Mouse (Mus musculus) layer of hippocampus, postnatal 25 days (tissue): ENCODE results near the gene H2afb2. TPM values are rescaled to one million over a fixed set of nuclear protein-coding genes. Genes with fewer than 3 reads are reported as not detected.

Source experiments
- DNase-seq, 2 experiments: peaks; one replicate each; pipeline ENCODE4 v3.0.0; 2022; ENCODE audit warnings: mixed read lengths in 2 of 2, low spot score in 1 of 2; ENCODE audit errors: extremely low spot score in 1 of 2
- total RNA-seq, 2 experiments: library from RNA; stranded (reverse); gene quantifications; 2 replicates each; pipeline ENCODE4 v1.2.3; 2021

The H2afb2 gene
- total RNA-seq = not detected

- DNase-seq = no peak
Measured at GRCm38 (mm10) chrX:116680878-116681277, at the start of gene H2afb2. TSS of gene H2afb2 (plus strand) at chrX:116681178.

Other genes starting within 250 kb of the H2afb2 start
- gene Cpxcr1, start 232.2 kb upstream of the H2afb2 start, total RNA-seq = not detected